Mouse (Mus musculus) gastrocnemius, postnatal 14 days (tissue): ENCODE measurements around the gene Pipox. TPM values are rescaled to one million over a fixed set of nuclear protein-coding genes. Genes with fewer than 3 reads are reported as not detected.

Source experiments
- DNase-seq: peaks from one replicate; pipeline ENCODE4 v3.0.0; 2021; ENCODE audit warnings: mixed read lengths
- intact Hi-C: fragments of 180-260 bp; cut with DNase I; formaldehyde crosslinking; loops from one replicate; pipeline ENCODE4 v1.15.1; 2025; ENCODE audit warnings: low total_unique reads
- long read RNA-seq, 2 experiments: library from polyadenylated mRNA; stranded (forward); transcript quantifications; one replicate each; pipeline ENCODE4 v2.0.0; 2021
- total RNA-seq, 2 experiments: library from RNA; stranded (reverse); gene quantifications; 2 replicates each; pipeline ENCODE4 v1.2.3; 2021

Pipox gene
- under 1 TPM in 1 of 2 experiments, not detected in 1; 0.94 TPM for total RNA-seq
- long read RNA-seq, experiment 1: 0 reads
- long read RNA-seq, experiment 2, partial matches to known transcripts: 0 of 1 reads
- long read RNA-seq, experiment 2, other reads (novel, unspliced or antisense): 1 of 1 reads

- intact Hi-C loops: no loop called here
- DNase-seq: peak; percentile 80
Observed at GRCm38 (mm10) chr11:77893787-77894718, at the start of gene Pipox. TSS of gene Pipox (minus strand) at chr11:77894096.

GRCm38 (mm10) chr11:77942230-77942629, 48.3 kb upstream of the Pipox start:
- DNase-seq: no peak
- intact Hi-C loops: no loop called here

DNA sequence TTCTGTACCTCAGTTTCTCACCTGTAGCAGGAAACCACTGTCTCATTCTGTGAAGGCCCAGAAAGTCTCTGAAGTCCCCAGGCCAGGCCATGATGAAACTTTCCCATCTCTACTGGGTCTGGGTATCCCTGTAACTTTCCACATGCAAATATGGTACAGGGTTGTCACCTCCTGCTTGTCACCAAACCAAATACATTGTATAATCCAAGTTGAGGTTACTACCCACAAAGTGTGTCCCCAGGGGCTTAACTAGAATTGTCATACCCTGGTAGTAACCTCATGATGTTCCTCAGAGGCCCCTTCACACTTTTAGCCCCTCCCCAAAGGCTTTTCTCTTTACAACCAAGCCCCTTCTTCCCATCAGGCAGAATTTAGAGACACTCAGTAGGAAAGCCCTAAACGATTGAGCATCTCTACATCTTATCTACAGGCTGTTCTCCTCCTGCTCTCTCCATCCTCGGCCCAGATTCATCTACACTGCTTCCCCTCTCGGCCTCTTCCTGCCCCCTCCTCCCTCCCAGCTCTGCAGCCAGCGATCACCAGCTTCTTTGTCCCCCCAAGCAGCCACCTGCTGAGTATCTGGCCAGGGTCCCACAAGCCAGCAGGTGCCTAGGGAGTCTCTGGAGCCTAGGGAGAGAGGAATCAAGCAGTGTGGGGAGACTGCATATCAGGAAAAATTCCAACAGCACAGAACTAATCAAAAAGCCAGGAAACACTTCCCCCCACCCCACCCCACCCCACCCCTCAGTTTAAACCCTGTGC, 43.9 kb upstream of the Pipox start:
- intact Hi-C loops: no loop called here
- DNase-seq: no peak

- intact Hi-C loops: no loop called here
- DNase-seq: no peak
Observed at GRCm38 (mm10) chr11:77936846-77937245, 43.0 kb upstream of the Pipox start.

- no peak for DNase-seq
- intact Hi-C loops: no loop called here
Observed at GRCm38 (mm10) chr11:77934568-77935311, 40.8 kb upstream of the Pipox start.

- intact Hi-C loops: no loop called here
- no peak for DNase-seq
Observed at GRCm38 (mm10) chr11:77934111-77934521, 40.2 kb upstream of the Pipox start.

DNA sequence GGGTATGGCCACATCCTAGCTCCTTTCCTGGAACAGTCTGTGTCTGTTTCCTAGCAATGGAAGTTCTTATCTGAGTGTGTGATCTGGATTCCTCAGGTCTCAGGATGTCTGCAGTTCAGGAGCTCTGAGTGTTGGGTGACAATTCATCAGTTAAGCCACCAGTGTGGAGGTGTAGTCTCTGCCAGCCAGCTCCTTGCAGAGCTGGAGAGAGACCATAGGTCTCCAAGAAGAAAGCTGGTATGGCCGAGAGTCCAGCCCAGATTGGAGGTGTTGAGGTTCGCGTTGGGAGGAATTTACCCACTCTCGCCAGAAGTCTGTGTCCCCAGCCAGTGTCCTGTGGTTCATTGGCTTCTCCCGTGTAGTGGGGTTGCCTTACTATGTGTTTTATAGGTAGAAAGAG, 38.7 kb upstream of the Pipox start:
- DNase-seq: no peak
- intact Hi-C loops: no loop called here

DNA sequence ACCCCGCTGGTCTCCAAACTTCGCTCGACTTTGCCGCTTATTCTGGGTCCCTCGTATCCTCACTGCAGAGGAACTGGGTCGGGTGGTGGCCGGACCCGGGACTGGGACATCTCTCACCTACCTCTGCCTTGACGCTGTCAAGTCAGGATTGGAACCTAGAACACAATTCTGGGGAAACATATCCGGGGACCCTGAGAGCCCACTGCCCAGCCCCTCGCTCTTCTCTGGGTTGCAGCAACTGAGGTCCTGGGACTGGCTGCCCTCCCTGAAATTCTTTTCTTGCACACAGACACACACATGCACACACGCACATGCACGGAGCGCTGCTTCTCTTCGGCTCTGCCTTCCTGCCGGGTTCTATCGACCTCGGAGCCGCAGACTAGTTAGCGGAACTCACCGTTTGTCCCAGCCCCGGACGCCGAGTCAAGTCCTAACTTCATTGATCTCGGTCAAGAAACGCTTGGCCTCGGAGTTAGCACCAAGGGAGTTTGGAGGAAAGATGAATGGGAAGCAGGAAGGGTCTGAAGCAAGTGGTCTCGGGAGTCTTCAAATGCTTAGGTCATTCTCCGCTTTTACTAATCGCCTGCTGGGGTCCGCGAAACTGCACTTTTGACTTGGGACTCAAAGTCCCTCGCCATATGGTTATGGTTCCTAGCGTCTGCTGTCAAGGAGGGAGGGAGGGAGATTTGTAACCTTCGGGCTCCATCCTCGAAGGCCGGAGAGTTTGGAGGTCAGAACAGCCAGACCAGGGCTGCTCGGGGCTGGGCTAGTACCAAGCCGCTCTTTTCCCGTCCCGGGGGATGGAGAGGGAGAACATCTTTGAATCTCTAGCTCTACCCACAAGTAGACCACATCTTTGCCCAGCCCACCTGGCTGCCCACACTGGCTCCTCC, 37.9 kb upstream of the Pipox start:
- intact Hi-C loops: no loop called here
- no peak for DNase-seq

GRCm38 (mm10) chr11:77930751-77931540, 37.0 kb upstream of the Pipox start, which contains the start of gene Sez6:
TSS of gene Sez6 (plus strand) at chr11:77930800.
- peak; percentile 84 for DNase-seq
- intact Hi-C loops: no loop called here

GRCm38 (mm10) chr11:77927837-77928236, 33.9 kb upstream of the Pipox start:
- intact Hi-C loops: no loop called here
- DNase-seq: no peak

DNA sequence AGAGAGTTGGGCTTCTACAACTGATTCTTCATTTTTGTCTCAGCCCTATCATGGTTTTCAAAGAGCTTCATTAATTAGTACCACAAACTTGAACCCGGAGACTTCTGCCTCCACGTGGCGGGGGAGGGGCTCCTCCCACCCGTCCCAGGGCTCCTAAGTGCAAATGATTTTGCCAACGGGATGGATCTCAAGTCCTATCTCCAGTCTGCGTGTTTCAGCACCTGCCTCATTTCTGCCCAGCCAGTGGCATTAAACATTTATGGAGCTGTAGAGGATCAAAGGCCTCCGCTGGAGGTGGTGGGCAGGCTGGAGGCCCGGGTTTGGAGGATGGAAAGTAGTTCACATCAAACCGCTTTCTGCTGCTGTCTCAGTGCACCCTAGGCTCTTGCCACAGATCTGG, 32.8 kb upstream of the Pipox start:
- intact Hi-C loops: no loop called here
- no peak for DNase-seq

GRCm38 (mm10) chr11:77925836-77926657, 32.2 kb upstream of the Pipox start:
- DNase-seq: no peak
- intact Hi-C loops: no loop called here

DNA sequence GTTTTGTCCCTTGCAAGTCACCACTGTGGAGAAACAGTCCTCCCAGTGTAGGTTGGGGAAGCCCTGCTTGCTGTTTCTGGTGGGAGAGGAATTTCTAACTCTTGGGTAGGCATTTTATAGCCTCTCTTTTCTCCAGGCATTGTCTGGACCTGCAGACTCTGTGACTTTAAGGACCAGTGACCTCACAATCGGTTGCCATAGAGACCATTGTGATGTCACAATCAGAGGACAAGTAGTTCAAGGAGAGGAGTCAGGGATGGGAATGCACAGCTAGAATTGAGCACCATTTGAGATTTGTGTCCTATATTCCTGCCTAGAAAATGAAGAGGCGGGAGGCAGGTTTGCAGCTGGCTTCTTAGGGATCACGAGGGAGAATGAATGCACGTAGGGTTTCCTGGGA, 29.4 kb upstream of the Pipox start:
- no peak for DNase-seq
- intact Hi-C loops: no loop called here

- no peak for DNase-seq
- intact Hi-C loops: no loop called here
Observed at GRCm38 (mm10) chr11:77917166-77917565, 23.3 kb upstream of the Pipox start.

- no peak for DNase-seq
- intact Hi-C loops: no loop called here
Observed at GRCm38 (mm10) chr11:77916741-77917140, 22.8 kb upstream of the Pipox start.

DNA sequence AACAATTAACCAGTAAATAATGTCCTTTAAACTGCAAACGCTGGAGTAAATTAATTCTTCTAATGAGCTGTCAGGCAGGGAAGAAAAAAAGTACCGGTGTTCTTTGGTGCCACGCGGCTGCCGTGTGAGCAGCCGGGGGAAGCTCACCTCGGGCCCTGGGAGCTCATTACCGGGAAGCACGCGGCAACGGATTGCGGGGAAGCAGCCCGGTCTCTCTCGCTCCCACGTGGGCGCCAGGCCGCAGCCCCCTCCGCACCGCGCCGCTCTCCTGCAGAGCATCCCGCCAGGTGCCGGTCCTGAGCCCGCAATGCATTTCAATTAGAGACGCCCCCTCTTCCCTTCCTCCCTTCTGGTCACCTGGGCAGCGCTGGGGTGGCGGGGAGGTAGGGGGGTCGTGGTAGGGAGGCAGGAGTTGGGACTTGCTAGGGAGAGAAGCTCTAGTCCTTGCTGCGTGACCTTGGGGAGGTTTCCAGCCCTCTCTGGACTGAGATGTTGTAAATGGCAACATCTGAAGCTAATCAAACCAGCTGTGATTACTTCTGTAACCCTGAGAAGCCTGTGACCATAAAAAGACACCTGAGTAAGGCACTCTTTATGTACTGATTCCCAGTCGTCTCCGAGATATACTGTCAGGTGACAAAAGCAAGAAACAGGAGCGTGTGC, 20.8 kb upstream of the Pipox start:
- DNase-seq: no peak
- intact Hi-C loops: no loop called here

DNA sequence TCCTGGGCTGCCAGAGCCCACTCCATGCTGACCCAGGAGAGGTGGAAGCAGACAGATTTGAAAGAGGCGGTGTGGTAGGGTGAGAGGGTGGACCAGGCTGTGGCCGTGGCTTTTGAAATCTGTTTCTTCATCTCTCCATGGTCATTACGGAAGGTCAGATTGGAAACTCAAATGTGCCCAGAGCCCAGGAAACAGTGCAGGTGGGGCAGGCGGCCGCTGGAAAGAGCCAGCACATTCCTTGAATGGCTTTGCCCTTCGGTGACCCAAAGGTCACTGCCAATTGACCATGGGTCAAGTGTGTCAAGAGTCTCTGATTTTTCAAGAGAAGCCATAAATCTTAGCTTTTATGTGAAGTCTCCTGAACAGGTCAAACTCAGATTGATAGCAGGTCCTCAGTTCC, 19.6 kb upstream of the Pipox start:
- intact Hi-C loops: no loop called here
- DNase-seq: no peak
